Comparison of ENCODE assay signal across 25 mouse cellular contexts in the genomic region with DNA sequence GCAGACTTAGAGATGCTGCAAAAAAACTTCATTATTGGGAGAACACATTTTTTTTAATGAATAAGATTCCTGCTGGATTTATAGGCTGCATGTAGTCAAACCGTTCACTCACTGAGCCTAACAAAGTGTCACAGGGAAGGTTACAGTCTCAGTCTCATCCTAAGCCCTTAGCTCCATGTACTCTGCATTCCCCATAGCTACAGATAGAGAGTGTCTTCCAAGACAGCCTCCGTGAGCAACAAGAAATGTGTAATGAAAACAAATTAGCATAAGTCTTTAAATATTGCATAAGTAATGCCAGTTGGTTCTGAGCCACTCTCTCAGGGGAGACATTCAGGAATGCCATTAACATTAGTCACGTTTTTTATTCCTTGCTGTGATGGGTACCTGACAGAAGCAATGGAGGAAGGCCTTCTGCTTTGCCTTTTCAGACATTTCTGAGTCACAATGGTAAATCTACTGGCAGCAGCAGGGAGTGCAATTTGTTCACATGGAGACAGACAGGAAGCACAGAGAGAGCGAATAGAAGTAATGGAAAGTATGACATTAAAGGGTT.
DNase-seq lines count a peak whose midpoint lies in the region; ATAC-seq lines count a peak whose summit lies in the region.
"Had no signal": no experiment of that assay in that cellular context is flagged by ENCODE, and none has a peak within 500 bp of the region (broad histone marks: within the 10 kb centered on the region; RNA-seq: fewer than 3 reads in every experiment).

No protein-coding gene starts in this region.

- H3K4me1 ChIP-seq in forebrain, embryonic 15.5 days, result no peaks in the 10 kb centered on the region
- H3K4me1 ChIP-seq in forebrain, embryonic 12.5 days, result 0 out of 2 replicates have a peak, but pooled peaks cover 5% of the 10 kb centered on the region
- H3K4me1 ChIP-seq in neural tube, embryonic 11.5 days (ENCODE audit: control insufficient read depth, insufficient read depth, low read length), result no peaks in the 10 kb centered on the region
- H3K4me1 ChIP-seq in forebrain, embryonic 16.5 days (replicated peaks; ENCODE audit: control insufficient read depth, insufficient read depth, low read length), result no peaks in the 10 kb centered on the region; the same call in 1 of the 2 replicates
- peaks cover 9% of the 10 kb centered on the region for H3K4me1 ChIP-seq in neural tube, embryonic 13.5 days (replicated peaks)
- H3K4me1 ChIP-seq: embryonic facial prominence, embryonic 15.5 days; heart, embryonic 13.5 days; liver, embryonic 15.5 days; lung, embryonic 15.5 days; megakaryocyte, embryonic 14.5 days had no signal

- no peaks in the 10 kb centered on the region for H3K9me3 ChIP-seq in forebrain, embryonic 15.5 days
- H3K9me3 ChIP-seq in forebrain, embryonic 12.5 days, result no peaks in the 10 kb centered on the region
- no peaks in the 10 kb centered on the region for H3K9me3 ChIP-seq in neural tube, embryonic 11.5 days (ENCODE audit: control insufficient read depth, low read length)
- H3K9me3 ChIP-seq in forebrain, embryonic 16.5 days (ENCODE audit: control insufficient read depth, low read length), result no peaks in the 10 kb centered on the region
- H3K9me3 ChIP-seq in neural tube, embryonic 13.5 days, result no peaks in the 10 kb centered on the region
- H3K9me3 ChIP-seq: embryonic facial prominence, embryonic 15.5 days; heart, embryonic 13.5 days; hindbrain, embryonic 13.5 days; liver, embryonic 15.5 days; lung, embryonic 15.5 days had no signal

- no peak overlapping the region for H3K27ac ChIP-seq in forebrain, embryonic 15.5 days (replicated peaks)
- H3K27ac ChIP-seq in forebrain, embryonic 12.5 days, result no peak overlapping the region
- H3K27ac ChIP-seq in neural tube, embryonic 11.5 days (ENCODE audit: low read depth, low read length), result no peak overlapping the region
- H3K27ac ChIP-seq in forebrain, embryonic 16.5 days (ENCODE audit: low read length), result no peak overlapping the region
- 0 out of 2 replicates have a peak overlapping the region, but pooled peaks have one; percentile 5 for H3K27ac ChIP-seq in neural tube, embryonic 13.5 days (replicated peaks)
- H3K27ac ChIP-seq: embryonic facial prominence, embryonic 15.5 days; heart, embryonic 13.5 days; hindbrain, embryonic 13.5 days; kidney, postnatal 0 days; left cerebral cortex, adult 2 months; liver, embryonic 15.5 days; lung, embryonic 15.5 days had no signal

- H3K4me2 ChIP-seq in forebrain, embryonic 15.5 days (replicated peaks), result no peak overlapping the region
- H3K4me2 ChIP-seq in forebrain, embryonic 12.5 days, result no peak overlapping the region
- no peak overlapping the region for H3K4me2 ChIP-seq in neural tube, embryonic 11.5 days (ENCODE audit: low read depth)
- no peak overlapping the region for H3K4me2 ChIP-seq in forebrain, embryonic 16.5 days (ENCODE audit: low read length)
- no peak overlapping the region for H3K4me2 ChIP-seq in neural tube, embryonic 13.5 days
- H3K4me2 ChIP-seq: embryonic facial prominence, embryonic 15.5 days; heart, embryonic 13.5 days; hindbrain, embryonic 13.5 days; liver, embryonic 15.5 days; lung, embryonic 15.5 days had no signal

- H3K9ac ChIP-seq in forebrain, embryonic 15.5 days (replicated peaks), result no peak overlapping the region
- H3K9ac ChIP-seq in forebrain, embryonic 12.5 days, result no peak overlapping the region
- H3K9ac ChIP-seq in neural tube, embryonic 11.5 days (ENCODE audit: low read length), result no peak overlapping the region
- no peak overlapping the region for H3K9ac ChIP-seq in forebrain, embryonic 16.5 days (replicated peaks; ENCODE audit: low read depth, low read length)
- H3K9ac ChIP-seq in neural tube, embryonic 13.5 days, result no peak overlapping the region
- H3K9ac ChIP-seq: embryonic facial prominence, embryonic 15.5 days; heart, embryonic 13.5 days; hindbrain, embryonic 13.5 days; liver, embryonic 15.5 days; lung, embryonic 15.5 days had no signal

- H3K27me3 ChIP-seq in forebrain, embryonic 15.5 days, result no peaks in the 10 kb centered on the region
- no peaks in the 10 kb centered on the region for H3K27me3 ChIP-seq in forebrain, embryonic 12.5 days
- no peaks in the 10 kb centered on the region for H3K27me3 ChIP-seq in neural tube, embryonic 11.5 days (ENCODE audit: control insufficient read depth, insufficient read depth, low read length)
- H3K27me3 ChIP-seq in forebrain, embryonic 16.5 days (replicated peaks; ENCODE audit: control insufficient read depth, insufficient read depth, low read length), result no peaks in the 10 kb centered on the region
- no peaks in the 10 kb centered on the region for H3K27me3 ChIP-seq in neural tube, embryonic 13.5 days
- H3K27me3 ChIP-seq: embryonic facial prominence, embryonic 15.5 days; heart, embryonic 13.5 days; hindbrain, embryonic 13.5 days; liver, embryonic 15.5 days; lung, embryonic 15.5 days; megakaryocyte, embryonic 14.5 days had no signal

- DNase-seq in neural tube, embryonic 11.5 days (ENCODE audit: low spot score), result no peak
- DNase-seq in neural tube, embryonic 10.5 days (ENCODE audit: extremely low spot score, low spot score), result no peak
- no peak for DNase-seq in thymus, postnatal 36 days
- DNase-seq in natural killer cell, adult 2 months (ENCODE audit: low spot score in 2 of 2), result no peak
- DNase-seq: adrenal gland, postnatal 14 days; cerebellum, adult 9-10 months; gastrocnemius, postnatal 25 days; heart, adult 18-20 months; heart, postnatal 14 days; kidney, adult 2 months; lung, postnatal 36 days; thymus, postnatal 14 days had no signal

- no peaks in the 10 kb centered on the region for H3K36me3 ChIP-seq in forebrain, embryonic 15.5 days
- no peaks in the 10 kb centered on the region for H3K36me3 ChIP-seq in forebrain, embryonic 12.5 days (replicated peaks)
- H3K36me3 ChIP-seq in neural tube, embryonic 11.5 days (ENCODE audit: control insufficient read depth, insufficient read depth, low read length), result no peaks in the 10 kb centered on the region
- no peaks in the 10 kb centered on the region for H3K36me3 ChIP-seq in forebrain, embryonic 16.5 days (ENCODE audit: control insufficient read depth, insufficient read depth)
- H3K36me3 ChIP-seq in neural tube, embryonic 13.5 days, result no peaks in the 10 kb centered on the region
- H3K36me3 ChIP-seq: embryonic facial prominence, embryonic 15.5 days; G1E; heart, embryonic 13.5 days; hindbrain, embryonic 13.5 days; liver, embryonic 15.5 days; lung, embryonic 15.5 days had no signal

- no peak overlapping the region for H3K4me3 ChIP-seq in forebrain, embryonic 15.5 days
- no peak overlapping the region for H3K4me3 ChIP-seq in forebrain, embryonic 12.5 days (replicated peaks)
- H3K4me3 ChIP-seq in neural tube, embryonic 11.5 days (ENCODE audit: low read depth, low read length), result no peak overlapping the region
- H3K4me3 ChIP-seq in forebrain, embryonic 16.5 days (replicated peaks; ENCODE audit: low read length), result no peak overlapping the region
- H3K4me3 ChIP-seq in neural tube, embryonic 13.5 days, result no peak overlapping the region
- H3K4me3 ChIP-seq: embryonic facial prominence, embryonic 15.5 days; heart, embryonic 13.5 days; hindbrain, embryonic 13.5 days; left cerebral cortex, adult 2 months; liver, embryonic 15.5 days; lung, embryonic 15.5 days; megakaryocyte, embryonic 14.5 days had no signal

- WGBS in forebrain, embryonic 15.5 days, result 48% methylated on average over 4 of the region's 4 CpGs
- WGBS in forebrain, embryonic 12.5 days, result 64% methylated on average over 4 of the region's 4 CpGs
- 43% methylated on average over 4 of the region's 4 CpGs for WGBS in neural tube, embryonic 11.5 days
- WGBS in forebrain, embryonic 16.5 days, result 47% methylated on average over 4 of the region's 4 CpGs
- WGBS in neural tube, embryonic 13.5 days, result 27% methylated on average over 4 of the region's 4 CpGs

- peak; percentile 58; the same call in 1 of the 2 replicates for ATAC-seq in forebrain, embryonic 15.5 days (replicated peaks)
- no peak for ATAC-seq in forebrain, embryonic 12.5 days (ENCODE audit: low FRiP score)
- peak; percentile 48; the same call in 1 of the 2 replicates for ATAC-seq in neural tube, embryonic 11.5 days (ENCODE audit: insufficient read depth, low FRiP score, low TSS enrichment)
- peak; percentile 69 for ATAC-seq in forebrain, embryonic 16.5 days
- ATAC-seq in neural tube, embryonic 13.5 days (ENCODE audit: low read depth), result peak; percentile 76
